In the genomic region with DNA sequence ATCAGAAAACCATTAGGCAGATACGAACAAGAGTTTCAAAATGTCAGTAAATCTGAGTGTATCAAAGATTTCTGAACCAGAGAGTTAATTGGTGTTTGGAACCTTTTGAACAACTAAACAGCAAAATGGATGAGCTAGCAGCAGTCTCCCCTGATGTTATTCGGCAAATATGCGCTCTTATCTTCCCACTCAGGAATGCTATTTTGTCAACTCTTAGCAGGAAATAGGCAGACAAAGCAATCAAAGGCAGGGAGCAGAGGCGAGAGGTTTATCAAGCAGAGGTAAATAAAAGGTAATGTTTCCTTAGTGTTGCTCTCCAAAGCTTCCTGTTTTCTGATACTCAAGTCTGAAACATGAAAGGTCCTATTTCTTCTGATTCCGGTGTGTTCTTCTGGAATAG, we compare ENCODE assay signal across 23 mouse cellular contexts.
DNase-seq lines count a peak whose midpoint lies in the region; ATAC-seq and TF ChIP-seq lines count a peak whose summit lies in the region.
"Had no signal": no experiment of that assay in that cellular context is flagged by ENCODE, and none has a peak within 500 bp of the region (broad histone marks: within the 10 kb centered on the region; RNA-seq: fewer than 3 reads in every experiment).

No protein-coding gene starts in this region.

- no peaks in the 10 kb centered on the region for H3K36me3 ChIP-seq in heart, embryonic 12.5 days
- no peaks in the 10 kb centered on the region for H3K36me3 ChIP-seq in heart, embryonic 16.5 days (ENCODE audit: control insufficient read depth, insufficient read depth)
- no peaks in the 10 kb centered on the region for H3K36me3 ChIP-seq in lung, postnatal 0 days (ENCODE audit: insufficient read depth, low read length)
- H3K36me3 ChIP-seq: embryonic facial prominence, embryonic 15.5 days; forebrain, embryonic 10.5 days; hindbrain, embryonic 15.5 days had no signal

- H3K9ac ChIP-seq in heart, embryonic 12.5 days: no peak overlapping the region
- no peak overlapping the region for H3K9ac ChIP-seq in heart, embryonic 16.5 days (ENCODE audit: low read length)
- no peak overlapping the region for H3K9ac ChIP-seq in lung, postnatal 0 days (replicated peaks; ENCODE audit: low read depth)
- H3K9ac ChIP-seq: embryonic facial prominence, embryonic 15.5 days; hindbrain, embryonic 15.5 days had no signal

- no peak overlapping the region for H3K4me3 ChIP-seq in heart, embryonic 12.5 days
- no peak overlapping the region for H3K4me3 ChIP-seq in heart, embryonic 16.5 days (ENCODE audit: low read length)
- H3K4me3 ChIP-seq in lung, postnatal 0 days (ENCODE audit: low read depth, low read length): no peak overlapping the region
- H3K4me3 ChIP-seq: embryonic facial prominence, embryonic 15.5 days; erythroblast, embryonic 14.5 days; forebrain, embryonic 10.5 days; hindbrain, embryonic 15.5 days had no signal

- no peak for DNase-seq in heart, postnatal 14 days
- no peak for DNase-seq in heart, adult 18-20 months
- DNase-seq in lung, postnatal 0 days (ENCODE audit: low spot score): peak; percentile 5
- DNase-seq in lung, postnatal 36 days: no peak
- DNase-seq in brain, embryonic 14.5 days (ENCODE audit: low read depth): peak; percentile 16
- DNase-seq: adrenal gland, adult 2 months; adrenal gland, postnatal 25 days; cerebellum, adult 11 months; cerebellum, adult 8-10 months; cerebellum, postnatal 14 days; embryo, embryonic 11 days; gastrocnemius, postnatal 36 days; kidney, adult 8-10 months had no signal

- H3K4me1 ChIP-seq in heart, embryonic 12.5 days (replicated peaks): peaks cover 21% of the 10 kb centered on the region
- H3K4me1 ChIP-seq in heart, embryonic 16.5 days (ENCODE audit: control insufficient read depth, insufficient read depth, low read length): peaks cover 8% of the 10 kb centered on the region
- H3K4me1 ChIP-seq in lung, postnatal 0 days (ENCODE audit: insufficient read depth, low read depth, low read length): no peaks in the 10 kb centered on the region; the same call in 1 of the 2 replicates
- H3K4me1 ChIP-seq: embryonic facial prominence, embryonic 15.5 days; hindbrain, embryonic 15.5 days had no signal

- ATAC-seq in heart, embryonic 12.5 days (ENCODE audit: insufficient number of reproducible peaks, low FRiP score): 0 out of 2 replicates have a peak, but pooled peaks have one; percentile 54
- ATAC-seq in heart, embryonic 16.5 days (replicated peaks; ENCODE audit: extremely low read depth, insufficient read depth, low FRiP score): no peak; the same call in 1 of the 2 replicates
- ATAC-seq in lung, postnatal 0 days: no peak
- ATAC-seq in megakaryocyte progenitor cell, adult 5-6 weeks (replicated peaks; ENCODE audit: poor library complexity): no peak
- ATAC-seq: forebrain, embryonic 14.5 days; intestine, embryonic 16.5 days had no signal

- 0 out of 2 replicates have a peak, but pooled peaks cover 3% of the 10 kb centered on the region for H3K27me3 ChIP-seq in heart, embryonic 12.5 days (replicated peaks)
- no peaks in the 10 kb centered on the region for H3K27me3 ChIP-seq in heart, embryonic 16.5 days (ENCODE audit: control insufficient read depth, insufficient read depth, low read length)
- H3K27me3 ChIP-seq in lung, postnatal 0 days (replicated peaks; ENCODE audit: insufficient read depth, low read length): no peaks in the 10 kb centered on the region
- H3K27me3 ChIP-seq: CH12.LX; embryonic facial prominence, embryonic 15.5 days; hindbrain, embryonic 15.5 days had no signal

- H3K9me3 ChIP-seq in heart, embryonic 12.5 days (replicated peaks): no peaks in the 10 kb centered on the region
- H3K9me3 ChIP-seq in heart, embryonic 16.5 days (replicated peaks; ENCODE audit: control insufficient read depth, low read length): no peaks in the 10 kb centered on the region
- H3K9me3 ChIP-seq in lung, postnatal 0 days (ENCODE audit: low read length): no peaks in the 10 kb centered on the region
- H3K9me3 ChIP-seq: embryonic facial prominence, embryonic 15.5 days; forebrain, embryonic 10.5 days; hindbrain, embryonic 15.5 days had no signal

- intact Hi-C loops in heart, postnatal 14 days (cut with DNase I): no loop called here

- no peak for TF ChIP-seq CTCF in lung, postnatal 0 days (IDR thresholded peaks at IDR 0.05)
- no peak for TF ChIP-seq CTCF in brain, embryonic 14.5 days (IDR thresholded peaks at IDR 0.05; ENCODE audit: borderline replicate concordance, extremely low read depth, insufficient read depth, insufficient read length)

- 0 out of 2 replicates have a peak overlapping the region, but pooled peaks have one; percentile 24 for H3K4me2 ChIP-seq in heart, embryonic 12.5 days
- H3K4me2 ChIP-seq in heart, embryonic 16.5 days (ENCODE audit: low read depth, low read length): peak overlapping the region; percentile 15; the same call in 1 of the 2 replicates
- H3K4me2 ChIP-seq in lung, postnatal 0 days (replicated peaks; ENCODE audit: low read depth, low read length): no peak overlapping the region
- H3K4me2 ChIP-seq: embryonic facial prominence, embryonic 15.5 days; hindbrain, embryonic 15.5 days had no signal

- TF ChIP-seq POLR2A in brain, embryonic 14.5 days (IDR thresholded peaks at IDR 0.05; ENCODE audit: borderline replicate concordance, extremely low read depth, insufficient read depth, insufficient read length, poor library complexity, severe bottlenecking): no peak

- 11% methylated on average over 5 of the region's 5 CpGs for WGBS in heart, embryonic 12.5 days
- 12% methylated on average over 5 of the region's 5 CpGs for WGBS in heart, embryonic 16.5 days
- 10% methylated on average over 5 of the region's 5 CpGs for WGBS in lung, postnatal 0 days

- no peak for TF ChIP-seq EP300 in lung, postnatal 0 days (IDR thresholded peaks at IDR 0.05)

- peak overlapping the region; percentile 65 for H3K27ac ChIP-seq in heart, embryonic 12.5 days (ENCODE audit: poor library complexity, severe bottlenecking)
- H3K27ac ChIP-seq in heart, embryonic 16.5 days (ENCODE audit: low read length): no peak overlapping the region
- H3K27ac ChIP-seq in lung, postnatal 0 days (ENCODE audit: low read length): no peak overlapping the region
- H3K27ac ChIP-seq: embryonic facial prominence, embryonic 15.5 days; forebrain, embryonic 10.5 days; hindbrain, embryonic 15.5 days had no signal

Comparison
In these comparisons a context has a peak if more than half of its experiments do, and no peak if none do; other contexts are left out.
1. DNase-seq: peak in lung, postnatal 0 days (single experiment) and brain, embryonic 14.5 days (single experiment); none in heart, postnatal 14 days (0 of 2), heart, adult 18-20 months (0 of 2) and lung, postnatal 36 days (single experiment).